Mouse (Mus musculus): ENCODE data around the gene Nsf. TPM values are rescaled to one million over a fixed set of nuclear protein-coding genes. Genes with fewer than 3 reads are reported as not detected.

Gene Nsf
- polyA plus RNA-seq, 1 experiment, result 17.1 TPM

DNA sequence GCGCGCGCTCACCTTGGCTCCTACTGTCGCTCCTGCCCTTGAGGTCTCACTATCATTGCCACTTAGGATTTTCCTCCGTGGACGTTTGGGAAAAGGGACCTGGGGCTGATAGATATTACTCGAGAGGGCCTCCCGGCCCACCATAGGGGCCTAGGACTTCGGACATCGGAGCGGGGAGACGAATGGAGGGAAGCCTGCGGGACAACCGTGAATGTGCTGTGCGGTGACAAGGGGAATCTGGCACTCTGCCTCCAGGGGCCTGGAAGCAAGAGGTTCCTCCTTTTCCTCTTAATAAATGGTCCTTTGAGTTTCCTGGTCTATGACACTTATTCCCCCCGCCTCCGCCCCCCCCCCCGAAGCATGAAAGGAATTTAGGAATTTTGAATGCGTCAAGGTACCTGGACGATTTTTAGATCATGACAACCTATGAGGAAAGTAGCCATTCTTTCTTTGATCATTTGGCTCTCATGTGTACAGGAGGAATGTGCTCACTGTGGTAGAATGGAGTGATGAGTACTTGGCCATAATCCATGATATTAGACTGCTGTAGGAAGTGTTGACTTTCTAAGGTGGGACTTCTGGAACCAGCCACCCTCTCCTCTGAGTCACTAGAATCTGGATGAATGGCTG lies 13.4 kb upstream of the Nsf start:
- peak overlapping the region; percentile 90 for H3K27ac ChIP-seq (replicated peaks; ENCODE audit: low read depth, low read length)
- peak overlapping the region; percentile 84 for H3K4me3 ChIP-seq (ENCODE audit: insufficient read depth, low read depth, low read length)
- H3K4me1 ChIP-seq (ENCODE audit: control insufficient read depth, insufficient read depth, insufficient read length, low read length), result no peaks in the 10 kb centered on the region; the same call in 1 of the 2 replicates

GRCm38 (mm10) chr11:103956866-103957265 lies 3.0 kb upstream of the Nsf start:
- Histone ChIP-seq H3K27ac (replicated peaks; ENCODE audit: low read depth, low read length) (no peak overlapping the region), H3K4me3 (ENCODE audit: insufficient read depth, low read depth, low read length) (no peak overlapping the region), H3K4me1 (ENCODE audit: control insufficient read depth, insufficient read depth, insufficient read length, low read length) (peaks cover 4% of the 10 kb centered on the region; the same call in 1 of the 2 replicates)

DNA sequence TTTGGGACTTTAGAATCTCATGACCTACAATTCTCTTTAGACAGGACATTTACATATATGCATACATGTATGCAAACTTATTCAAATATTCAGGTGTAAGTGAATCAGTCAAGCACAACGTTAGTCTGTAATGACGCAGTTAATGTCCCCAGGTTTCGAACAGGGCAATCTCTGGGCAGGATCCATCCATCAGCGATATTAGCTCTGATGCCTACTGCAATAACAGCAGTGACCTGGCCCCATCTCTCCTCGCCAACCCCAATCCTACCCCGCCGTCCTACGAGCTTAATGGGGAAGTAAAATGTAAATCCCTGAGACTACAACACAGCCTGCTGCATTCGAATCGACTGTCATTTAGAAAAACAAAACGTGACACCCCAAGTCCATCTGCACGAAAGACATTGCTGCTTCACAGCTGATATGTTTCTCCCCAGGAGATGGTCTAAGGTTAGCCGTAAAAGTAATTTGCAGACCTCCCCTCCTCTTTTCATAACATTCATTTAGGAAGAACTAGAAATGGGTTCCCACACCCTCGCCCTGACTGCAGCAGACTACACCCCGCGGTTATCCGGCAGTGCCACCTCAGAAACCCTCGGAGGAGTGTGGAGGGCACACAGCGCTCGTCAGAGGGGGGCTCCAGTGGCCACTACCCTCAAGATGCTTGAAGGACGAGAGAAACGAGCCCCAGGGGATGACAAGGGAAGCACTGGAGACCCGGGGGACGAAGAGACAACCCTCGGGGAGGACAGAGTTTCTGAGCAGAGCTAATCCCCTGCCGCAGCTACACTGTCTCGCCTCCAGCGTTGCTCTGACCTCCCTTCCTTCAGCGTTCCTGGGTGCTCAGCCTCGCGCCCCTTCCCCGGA lies 592 bp downstream of the Nsf start:
- Histone ChIP-seq H3K4me1 (ENCODE audit: control insufficient read depth, insufficient read depth, insufficient read length, low read length) (peaks cover 4% of the 10 kb centered on the region; the same call in 1 of the 2 replicates), H3K4me3 (ENCODE audit: insufficient read depth, low read depth, low read length) (peak overlapping the region; percentile 93), H3K27ac (replicated peaks; ENCODE audit: low read depth, low read length) (peak overlapping the region; percentile 66; the same call in 1 of the 2 replicates)

- Histone ChIP-seq H3K4me1 (ENCODE audit: control insufficient read depth, insufficient read depth, insufficient read length, low read length) (peaks cover 4% of the 10 kb centered on the region; the same call in 1 of the 2 replicates), H3K4me3 (ENCODE audit: insufficient read depth, low read depth, low read length) (no peak overlapping the region), H3K27ac (replicated peaks; ENCODE audit: low read depth, low read length) (no peak overlapping the region)
Observed at GRCm38 (mm10) chr11:103952635-103953031, 1.2 kb downstream of the Nsf start.

- Histone ChIP-seq H3K4me1 (ENCODE audit: control insufficient read depth, insufficient read depth, insufficient read length, low read length) (peaks cover 4% of the 10 kb centered on the region; the same call in 1 of the 2 replicates), H3K27ac (replicated peaks; ENCODE audit: low read depth, low read length) (no peak overlapping the region), H3K4me3 (ENCODE audit: insufficient read depth, low read depth, low read length) (no peak overlapping the region)
Observed at GRCm38 (mm10) chr11:103951106-103951505, 2.8 kb downstream of the Nsf start.

- H3K4me3 ChIP-seq (ENCODE audit: insufficient read depth, low read depth, low read length), result no peak overlapping the region
- peaks cover 4% of the 10 kb centered on the region; the same call in 1 of the 2 replicates for H3K4me1 ChIP-seq (ENCODE audit: control insufficient read depth, insufficient read depth, insufficient read length, low read length)
Observed at GRCm38 (mm10) chr11:103948952-103949351, 4.9 kb downstream of the Nsf start.

DNA sequence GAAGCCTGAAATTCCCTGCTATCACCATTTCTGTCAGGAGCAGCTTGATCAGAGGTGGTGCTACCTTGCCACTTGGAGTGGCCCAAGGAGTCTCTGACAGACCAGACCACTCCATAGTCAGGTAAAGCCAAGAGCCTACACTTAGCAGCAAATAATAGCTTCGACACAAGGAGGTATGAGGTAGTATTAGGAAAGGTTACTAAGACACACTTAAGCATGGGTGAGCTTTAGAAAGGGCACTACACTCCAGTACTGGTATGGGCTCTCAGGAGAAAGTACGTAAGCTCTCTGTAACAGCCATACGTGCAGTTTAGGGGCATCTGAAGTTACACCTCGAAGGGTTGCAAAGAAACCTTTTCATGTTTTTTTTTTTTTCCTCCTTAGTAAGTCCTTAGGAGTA lies 11.1 kb downstream of the Nsf start:
- Histone ChIP-seq H3K27ac (replicated peaks; ENCODE audit: low read depth, low read length) (no peak overlapping the region), H3K4me3 (ENCODE audit: insufficient read depth, low read depth, low read length) (no peak overlapping the region), H3K4me1 (ENCODE audit: control insufficient read depth, insufficient read depth, insufficient read length, low read length) (peaks cover 4% of the 10 kb centered on the region; the same call in 1 of the 2 replicates)

More at GRCm38 (mm10) chr11:103948952-103949351, 4.9 kb downstream of the Nsf start:
- H3K27ac ChIP-seq (replicated peaks; ENCODE audit: low read depth, low read length), result no peak overlapping the region

GRCm38 (mm10) chr11:103941351-103941750 lies 12.5 kb downstream of the Nsf start:
- Histone ChIP-seq H3K27ac (replicated peaks; ENCODE audit: low read depth, low read length) (no peak overlapping the region), H3K4me3 (ENCODE audit: insufficient read depth, low read depth, low read length) (no peak overlapping the region), H3K4me1 (ENCODE audit: control insufficient read depth, insufficient read depth, insufficient read length, low read length) (peaks cover 4% of the 10 kb centered on the region; the same call in 1 of the 2 replicates)

- H3K4me3 ChIP-seq (ENCODE audit: insufficient read depth, low read depth, low read length), result no peak overlapping the region
Observed at GRCm38 (mm10) chr11:103940887-103941286, 13.0 kb downstream of the Nsf start.

GRCm38 (mm10) chr11:103937976-103938728 lies 15.7 kb downstream of the Nsf start:
- peaks cover 4% of the 10 kb centered on the region; the same call in 1 of the 2 replicates for H3K4me1 ChIP-seq (ENCODE audit: control insufficient read depth, insufficient read depth, insufficient read length, low read length)
- H3K4me3 ChIP-seq (ENCODE audit: insufficient read depth, low read depth, low read length), result no peak overlapping the region
- H3K27ac ChIP-seq (replicated peaks; ENCODE audit: low read depth, low read length), result no peak overlapping the region

More at GRCm38 (mm10) chr11:103940887-103941286, 13.0 kb downstream of the Nsf start:
- Histone ChIP-seq H3K4me1 (ENCODE audit: control insufficient read depth, insufficient read depth, insufficient read length, low read length) (peaks cover 4% of the 10 kb centered on the region; the same call in 1 of the 2 replicates), H3K27ac (replicated peaks; ENCODE audit: low read depth, low read length) (no peak overlapping the region)

DNA sequence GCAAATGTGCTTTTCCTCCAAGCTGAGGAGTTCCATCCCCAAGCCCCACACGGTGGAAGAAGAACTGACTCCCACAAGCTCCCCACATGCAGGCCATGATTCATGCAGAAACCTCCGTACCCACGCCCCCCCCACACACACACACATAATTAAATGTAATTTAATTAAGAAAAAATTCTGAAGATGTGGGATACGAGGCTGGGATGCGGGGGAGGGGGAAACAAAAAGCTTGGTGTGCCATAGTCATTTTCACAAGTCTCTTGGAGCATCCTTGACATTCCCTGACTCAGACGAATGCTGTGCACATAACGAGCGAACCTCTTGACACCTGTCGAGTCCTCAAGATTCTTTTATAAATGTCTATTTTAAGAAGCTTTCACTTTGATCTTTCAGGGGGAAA lies 16.4 kb downstream of the Nsf start:
- H3K4me1 ChIP-seq (ENCODE audit: control insufficient read depth, insufficient read depth, insufficient read length, low read length), result peaks cover 4% of the 10 kb centered on the region; the same call in 1 of the 2 replicates
- H3K27ac ChIP-seq (replicated peaks; ENCODE audit: low read depth, low read length), result no peak overlapping the region
- H3K4me3 ChIP-seq (ENCODE audit: insufficient read depth, low read depth, low read length), result no peak overlapping the region

DNA sequence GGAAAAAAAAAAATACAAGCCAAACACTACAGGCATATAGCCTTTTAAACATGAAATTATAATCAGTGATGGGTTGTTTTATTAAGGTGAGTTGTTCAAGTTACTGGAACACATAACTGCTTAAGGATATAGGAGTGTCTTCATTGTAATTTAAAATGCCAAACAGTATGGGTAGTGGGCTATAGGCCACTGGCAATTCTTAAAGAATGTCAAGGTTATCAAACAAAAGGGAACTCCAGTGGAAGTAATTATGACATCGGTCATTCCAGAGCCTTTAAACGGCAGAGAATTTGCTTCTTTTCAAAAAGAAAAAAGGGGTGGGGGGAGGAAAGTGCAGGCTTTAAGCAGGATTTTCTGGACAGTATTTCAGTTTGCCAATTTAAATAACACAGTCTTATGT lies 18.1 kb downstream of the Nsf start:
- Histone ChIP-seq H3K4me1 (ENCODE audit: control insufficient read depth, insufficient read depth, insufficient read length, low read length) (no peaks in the 10 kb centered on the region), H3K4me3 (ENCODE audit: insufficient read depth, low read depth, low read length) (no peak overlapping the region), H3K27ac (replicated peaks; ENCODE audit: low read depth, low read length) (no peak overlapping the region)

DNA sequence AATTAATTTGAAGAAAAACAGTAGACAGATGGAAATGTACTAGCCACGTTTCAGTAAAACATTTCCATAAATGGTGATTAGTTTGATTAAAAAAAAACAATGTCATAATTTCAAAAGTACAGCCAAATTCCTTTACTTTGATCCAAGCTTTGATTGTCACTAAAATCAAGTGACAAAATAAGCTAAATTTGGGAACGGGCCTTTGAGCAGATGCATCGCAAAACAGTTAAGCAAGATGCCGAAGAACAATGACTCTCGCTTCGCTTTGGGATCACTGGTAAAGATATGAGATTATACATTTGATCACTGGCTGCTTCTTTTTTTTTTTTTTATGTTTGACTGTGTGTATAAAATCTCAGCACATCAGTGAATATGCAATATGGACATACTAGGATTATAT lies 20.0 kb downstream of the Nsf start:
- Histone ChIP-seq H3K4me1 (ENCODE audit: control insufficient read depth, insufficient read depth, insufficient read length, low read length) (no peaks in the 10 kb centered on the region), H3K27ac (replicated peaks; ENCODE audit: low read depth, low read length) (no peak overlapping the region), H3K4me3 (ENCODE audit: insufficient read depth, low read depth, low read length) (no peak overlapping the region)

DNA sequence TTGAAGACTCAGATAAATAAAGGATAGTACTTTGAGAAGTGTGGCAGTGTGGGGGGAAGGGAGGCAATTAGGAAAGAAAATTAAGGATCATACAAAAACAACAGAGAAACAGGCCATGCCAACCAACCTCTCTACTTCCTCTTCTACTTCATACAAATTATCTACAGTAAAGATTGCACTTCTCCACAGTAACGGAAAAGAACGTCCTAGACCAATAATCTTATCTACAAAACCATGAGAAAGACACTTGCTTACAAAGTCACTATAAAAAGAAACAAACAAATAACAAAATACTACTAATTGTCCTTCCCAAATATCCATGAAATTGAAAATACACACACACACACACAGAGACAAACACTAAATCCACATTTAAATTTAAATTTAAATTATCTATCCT lies 29.9 kb downstream of the Nsf start:
- Histone ChIP-seq H3K4me1 (ENCODE audit: control insufficient read depth, insufficient read depth, insufficient read length, low read length) (no peaks in the 10 kb centered on the region), H3K27ac (replicated peaks; ENCODE audit: low read depth, low read length) (no peak overlapping the region), H3K4me3 (ENCODE audit: insufficient read depth, low read depth, low read length) (no peak overlapping the region)

DNA sequence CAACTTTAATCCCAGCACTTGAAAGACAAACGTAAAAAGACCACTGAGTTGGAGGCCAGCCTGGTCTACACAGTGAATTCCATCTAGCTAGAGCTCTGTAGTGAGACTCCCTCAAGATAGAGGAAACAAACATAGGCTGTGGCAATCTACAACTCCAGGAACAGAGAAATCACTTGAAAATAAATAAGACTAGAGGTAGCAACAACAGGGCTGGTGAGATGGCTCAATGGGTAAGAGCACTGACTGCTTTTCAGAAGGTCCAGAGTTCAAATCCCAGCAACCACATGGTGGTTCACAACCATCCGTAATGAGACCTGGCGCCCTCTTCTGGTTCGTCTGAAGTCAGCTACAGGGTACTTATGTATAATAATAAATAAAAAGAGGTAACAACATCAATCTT lies 30.6 kb downstream of the Nsf start:
- Histone ChIP-seq H3K27ac (replicated peaks; ENCODE audit: low read depth, low read length) (no peak overlapping the region), H3K4me1 (ENCODE audit: control insufficient read depth, insufficient read depth, insufficient read length, low read length) (no peaks in the 10 kb centered on the region), H3K4me3 (ENCODE audit: insufficient read depth, low read depth, low read length) (no peak overlapping the region)

All from brown adipose tissue, adult 24 weeks (tissue).